Comparison of ENCODE assay signal across 10 mouse cellular contexts in the genomic region with DNA sequence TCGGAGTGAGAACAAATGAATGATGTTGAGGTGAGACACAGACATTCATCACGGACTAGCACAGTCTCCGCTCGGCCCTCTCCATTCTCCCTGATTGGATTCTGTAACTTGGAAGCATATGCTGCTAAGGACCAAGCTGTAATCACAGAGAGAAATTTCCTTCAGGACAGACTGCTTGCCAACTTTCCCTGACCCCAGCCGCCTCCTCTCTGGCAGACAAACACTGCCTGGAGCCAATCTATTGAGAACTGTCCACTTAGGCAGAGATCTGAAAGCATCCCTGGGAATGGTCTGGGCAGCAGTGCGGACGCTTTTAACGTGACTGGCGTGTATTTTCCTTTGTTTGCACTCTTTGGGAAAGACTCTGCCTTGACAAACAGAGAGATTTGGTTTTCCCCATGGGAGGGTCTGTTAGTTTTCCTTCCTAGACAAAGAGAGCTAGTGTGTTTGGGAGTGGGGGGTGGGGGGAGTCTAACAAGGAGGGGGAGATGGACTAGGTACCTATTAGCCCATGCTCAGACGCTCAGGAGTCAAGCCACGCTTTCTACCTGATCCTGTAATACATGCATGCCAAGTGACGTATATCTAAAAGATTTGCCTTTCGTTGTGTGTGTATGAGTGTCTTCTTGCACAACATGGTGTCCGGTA. TPM values are rescaled to one million over a fixed set of nuclear protein-coding genes. Genes with fewer than 3 reads are reported as not detected.
A peak's percentile ranks its signal among the peaks of the same experiment; 100 is the strongest.
DNase-seq lines count a peak whose midpoint lies in the region; ATAC-seq lines count a peak whose summit lies in the region.
"Had no signal": no experiment of that assay in that cellular context is flagged by ENCODE, and none has a peak within 500 bp of the region (broad histone marks: within the 10 kb centered on the region; RNA-seq: fewer than 3 reads in every experiment).

No protein-coding gene starts in this region.

- ATAC-seq in hindbrain, embryonic 12.5 days (ENCODE audit: low FRiP score) = peak; percentile 68
- ATAC-seq in midbrain, embryonic 15.5 days (replicated peaks) = peak; percentile 70
- no peak for ATAC-seq in megakaryocyte-erythroid progenitor cell, adult 5-6 weeks (replicated peaks; ENCODE audit: low FRiP score, low TSS enrichment, poor library complexity, severe bottlenecking)
- no peak for ATAC-seq in granulocyte monocyte progenitor cell, adult 5-6 weeks (replicated peaks; ENCODE audit: poor library complexity, severe bottlenecking)

- H3K4me3 ChIP-seq in embryonic facial prominence, embryonic 10.5 days = no peak overlapping the region
- no peak overlapping the region for H3K4me3 ChIP-seq in hindbrain, embryonic 12.5 days
- no peak overlapping the region for H3K4me3 ChIP-seq in midbrain, embryonic 15.5 days

- H3K27ac ChIP-seq in embryonic facial prominence, embryonic 10.5 days (replicated peaks) = peak overlapping the region; percentile 72
- peak overlapping the region; percentile 75 for H3K27ac ChIP-seq in hindbrain, embryonic 12.5 days
- peak overlapping the region; percentile 65 for H3K27ac ChIP-seq in midbrain, embryonic 15.5 days

- peaks cover 35% of the 10 kb centered on the region for H3K4me1 ChIP-seq in embryonic facial prominence, embryonic 10.5 days
- H3K4me1 ChIP-seq in hindbrain, embryonic 12.5 days = peaks cover 25% of the 10 kb centered on the region
- peaks cover 28% of the 10 kb centered on the region for H3K4me1 ChIP-seq in midbrain, embryonic 15.5 days

- H3K36me3 ChIP-seq in embryonic facial prominence, embryonic 10.5 days (replicated peaks) = no peaks in the 10 kb centered on the region
- no peaks in the 10 kb centered on the region for H3K36me3 ChIP-seq in hindbrain, embryonic 12.5 days
- H3K36me3 ChIP-seq in midbrain, embryonic 15.5 days (replicated peaks) = no peaks in the 10 kb centered on the region

- H3K27me3 ChIP-seq in embryonic facial prominence, embryonic 10.5 days (replicated peaks; ENCODE audit: low read depth, poor library complexity, severe bottlenecking) = no peaks in the 10 kb centered on the region
- no peaks in the 10 kb centered on the region for H3K27me3 ChIP-seq in hindbrain, embryonic 12.5 days
- H3K27me3 ChIP-seq in midbrain, embryonic 15.5 days (replicated peaks) = no peaks in the 10 kb centered on the region

- 39% methylated on average over 14 of the region's 14 CpGs for WGBS in embryonic facial prominence, embryonic 10.5 days
- WGBS in hindbrain, embryonic 12.5 days = 32% methylated on average over 14 of the region's 14 CpGs
- 37% methylated on average over 14 of the region's 14 CpGs for WGBS in midbrain, embryonic 15.5 days

- DNase-seq in heart, postnatal 4 days = peak; percentile 16
- DNase-seq in heart, adult 9 months (ENCODE audit: low spot score in 2 of 2) = no peak
- DNase-seq in embryonic facial prominence, embryonic 10.5 days (ENCODE audit: low spot score) = peak; percentile 30
- DNase-seq in thymus, postnatal 0 days (ENCODE audit: low spot score) = no peak
- DNase-seq: gastrocnemius, postnatal 36 days had no signal

- H3K4me2 ChIP-seq in hindbrain, embryonic 12.5 days (replicated peaks) = peak overlapping the region; percentile 6; the same call in 1 of the 2 replicates
- H3K4me2 ChIP-seq in midbrain, embryonic 15.5 days = peak overlapping the region; percentile 17; the same call in 1 of the 2 replicates

- no peaks in the 10 kb centered on the region for H3K9me3 ChIP-seq in embryonic facial prominence, embryonic 10.5 days
- no peaks in the 10 kb centered on the region for H3K9me3 ChIP-seq in hindbrain, embryonic 12.5 days (replicated peaks)
- no peaks in the 10 kb centered on the region for H3K9me3 ChIP-seq in midbrain, embryonic 15.5 days

- H3K9ac ChIP-seq in hindbrain, embryonic 12.5 days = 0 out of 2 replicates have a peak overlapping the region, but pooled peaks have one; percentile 18
- no peak overlapping the region for H3K9ac ChIP-seq in midbrain, embryonic 15.5 days

RNA-seq across cellular contexts. Expression of gene Dok5, which starts 25.7 kb away (rescaled TPM):
- total RNA-seq in heart, postnatal 4 days (2021) = under 1 TPM; 0.52 to 0.60 TPM
- polyA plus RNA-seq in embryonic facial prominence, embryonic 10.5 days (2016; fragmentation: Nextera tagmentation; extraction: Ambion mirVana) = 11.8 and 16.3 TPM in 2 replicates
- polyA plus RNA-seq in hindbrain, embryonic 12.5 days (2016; fragmentation: Nextera tagmentation; extraction: Ambion mirVana) = 29.0 and 30.9 TPM in 2 replicates
- 52.9 and 55.1 TPM in 2 replicates for polyA plus RNA-seq in midbrain, embryonic 15.5 days (2015; fragmentation: Nextera tagmentation; extraction: Ambion mirVana)
- total RNA-seq in megakaryocyte-erythroid progenitor cell, adult 5-6 weeks (2014; fragmentation: Nextera tagmentation) = not detected in 2 replicates
- total RNA-seq in megakaryocyte-erythroid progenitor cell, adult 5-6 weeks (2017) = not detected in 2 replicates
- 1.6 and 2.6 TPM in 2 replicates for polyA plus RNA-seq in thymus, postnatal 0 days (2015; fragmentation: Nextera tagmentation; extraction: Ambion mirVana)
- total RNA-seq in granulocyte monocyte progenitor cell, adult 5-6 weeks (2014; fragmentation: Nextera tagmentation) = not detected in 2 replicates
- total RNA-seq in granulocyte monocyte progenitor cell, adult 5-6 weeks (2017) = not detected in 2 replicates
- total RNA-seq: neutrophil, adult 5-6 weeks had no signal

Comparison
In these comparisons a context has a peak if more than half of its experiments do, and no peak if none do; other contexts are left out.
1. DNase-seq: peak in heart, postnatal 4 days (single experiment) and embryonic facial prominence, embryonic 10.5 days (single experiment); none in heart, adult 9 months (0 of 2) and thymus, postnatal 0 days (single experiment).
2. ATAC-seq: peak in hindbrain, embryonic 12.5 days (single experiment) and midbrain, embryonic 15.5 days (single experiment); none in megakaryocyte-erythroid progenitor cell, adult 5-6 weeks (single experiment) and granulocyte monocyte progenitor cell, adult 5-6 weeks (single experiment).
3. Peak in every context shown above with its lines, with median percentiles within 50 percentile points of each other: H3K27ac ChIP-seq.